Mouse (Mus musculus) Patski (cell line): ENCODE results near the gene Mob3a. TPM values are rescaled to one million over a fixed set of nuclear protein-coding genes. Genes with fewer than 3 reads are reported as not detected.

Source experiments
- ATAC-seq: fragments of 100-300 bp; one replicate; pipeline ENCODE4 v1.8.0; 2021
- CTCF ChIA-PET: fragments of 350-600 bp; sonication (Branson Sonifier 250); formaldehyde crosslinking; loops from one replicate; lab custom pipeline; 2022; ENCODE audit warnings: inconsistent platforms; lab: Charles Lee
- POLR2A ChIA-PET: fragments of 350-600 bp; sonication (Branson Sonifier 250); formaldehyde crosslinking; loops from one replicate; lab custom pipeline; 2022; ENCODE audit warnings: antibody characterized with exemption, inconsistent platforms; lab: Charles Lee
- DNase-seq: peaks from one replicate; pipeline ENCODE4 v3.0.0-alpha.2; 2011; ENCODE audit warnings: low read depth, low spot score
- H3K27me3 ChIP-seq: fragments of 371-371 bp; one replicate; pipeline ENCODE4 v1.5.1; 2021
- CTCF ChIP-seq: fragments of 100-300 bp; IDR thresholded peaks from one replicate; pipeline ENCODE4 v1.5.1; 2021
- in situ Hi-C: fragments of 300-500 bp; cut with MboI; formaldehyde crosslinking; loops from 3 replicates; pipeline ENCODE4 v1.11.1; 2018; ENCODE audit warnings: low pct_unique_long_range_greater_than_20kb, mixed read lengths
- polyA plus RNA-seq: library from polyadenylated mRNA; unstranded; gene quantifications from one replicate; pipeline ENCODE4 v1.2.3, GENCODE M21; 2021

Mob3a gene
- polyA plus RNA-seq, 1 experiment from 2014 or later: 15.9 TPM

DNA sequence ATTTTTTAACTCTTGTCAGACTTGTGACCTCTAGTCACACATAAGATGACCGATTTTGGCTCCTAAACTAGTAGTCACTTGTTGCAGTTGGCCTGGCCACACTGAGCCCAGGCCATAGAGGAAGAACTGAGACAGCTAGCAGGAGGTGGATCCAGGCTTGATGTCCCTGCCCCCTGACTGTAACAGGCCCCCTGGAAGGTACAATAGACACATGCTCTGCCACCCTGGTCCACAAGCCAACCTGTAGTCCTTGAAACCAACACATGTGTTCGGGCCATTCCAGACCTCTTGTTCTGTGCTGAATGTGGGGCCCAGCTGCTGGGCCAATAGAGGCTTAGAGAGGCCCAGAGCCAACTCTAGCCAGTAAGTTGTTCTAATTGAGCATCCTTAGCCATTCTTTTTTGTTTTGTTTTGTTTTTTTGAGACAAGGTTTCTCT is 21.5 kb downstream of the Mob3a start:
- no peak for ATAC-seq
- no peaks in the 10 kb centered on the region for H3K27me3 ChIP-seq
- CTCF ChIA-PET: interaction anchor here (0.8 kb wide), 1 partner anchor 20 kb away, joined by 3 read pairs; no protein-coding TSS in a partner anchor
- TF ChIP-seq CTCF: no peak
- POLR2A ChIA-PET: interaction anchor here (7.4 kb wide), 1 partner anchor 15 kb away, joined by 78 read pairs; no protein-coding TSS in a partner anchor
- no peak for DNase-seq
- in situ Hi-C loops: loop anchor here (25.0 kb wide), 1 partner anchor 243 kb away; the partner anchor contains the start of gene Tcf3

DNA sequence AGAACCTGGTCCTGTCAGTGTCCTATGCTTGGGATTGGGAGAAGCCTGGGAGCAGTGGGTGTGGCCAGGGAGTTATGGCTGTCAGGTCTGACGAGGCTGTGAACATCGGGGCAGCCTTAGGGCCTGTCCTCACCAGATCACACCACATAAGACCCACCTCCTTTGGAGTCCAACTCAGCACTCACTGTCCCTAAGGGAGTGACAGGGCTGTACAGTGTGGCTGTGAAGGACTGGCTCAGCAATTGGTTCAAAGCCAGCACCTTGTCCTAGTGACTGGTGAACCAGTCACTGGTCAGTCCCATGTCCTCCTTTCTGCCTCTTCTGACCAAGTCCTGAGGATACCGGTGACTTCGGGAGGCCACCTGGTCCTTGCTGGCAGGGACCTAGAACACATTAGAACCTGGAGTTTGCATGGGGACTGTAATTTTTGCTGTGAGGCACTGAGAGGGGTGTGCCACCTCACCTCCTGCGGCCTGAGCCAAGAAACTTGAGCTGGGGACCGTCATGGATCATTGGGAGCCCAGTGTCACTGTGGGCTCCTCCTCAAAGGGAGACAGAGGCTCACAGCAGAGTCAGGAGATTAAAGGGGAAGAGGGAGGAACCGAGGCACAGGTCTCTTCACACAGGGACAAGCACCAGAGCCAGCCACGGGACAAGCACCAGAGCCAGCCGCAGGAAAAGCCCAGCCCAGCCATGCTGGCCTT is 22.1 kb downstream of the Mob3a start:
- ChIA-PET CTCF (interaction anchor here (0.8 kb wide), 1 partner anchor 19 kb away, joined by 3 read pairs; no protein-coding TSS in a partner anchor), POLR2A (interaction anchor here (1.7 to 7.4 kb wide), 2 partner anchors 14 to 26 kb away, joined by 3 to 78 read pairs; no protein-coding TSS in a partner anchor)
- DNase-seq (no peak), ATAC-seq (no peak)
- no peak for TF ChIP-seq CTCF
- no peaks in the 10 kb centered on the region for H3K27me3 ChIP-seq
- in situ Hi-C loops: loop anchor here (25.0 kb wide), 1 partner anchor 242 kb away; the partner anchor contains the start of gene Tcf3

- TF ChIP-seq CTCF: no peak
- ChIA-PET CTCF (interaction anchor here (0.9 to 7.0 kb wide), 6 partner anchors 9 to 100 kb away, joined by 3 to 52 read pairs (median 6); no protein-coding TSS in a partner anchor), POLR2A (interaction anchor here (0.7 to 7.4 kb wide), 3 partner anchors 13 to 75 kb away, joined by 3 to 78 read pairs (median 3); no protein-coding TSS in a partner anchor)
- no peak for DNase-seq
- H3K27me3 ChIP-seq: no peaks in the 10 kb centered on the region
- ATAC-seq: no peak
- in situ Hi-C loops: loop anchor here (25.0 kb wide), 1 partner anchor 241 kb away; the partner anchor contains the start of gene Tcf3
These were observed 23.0 kb downstream of the Mob3a start for GRCm38 (mm10) chr10:80678601-80679377.

DNA sequence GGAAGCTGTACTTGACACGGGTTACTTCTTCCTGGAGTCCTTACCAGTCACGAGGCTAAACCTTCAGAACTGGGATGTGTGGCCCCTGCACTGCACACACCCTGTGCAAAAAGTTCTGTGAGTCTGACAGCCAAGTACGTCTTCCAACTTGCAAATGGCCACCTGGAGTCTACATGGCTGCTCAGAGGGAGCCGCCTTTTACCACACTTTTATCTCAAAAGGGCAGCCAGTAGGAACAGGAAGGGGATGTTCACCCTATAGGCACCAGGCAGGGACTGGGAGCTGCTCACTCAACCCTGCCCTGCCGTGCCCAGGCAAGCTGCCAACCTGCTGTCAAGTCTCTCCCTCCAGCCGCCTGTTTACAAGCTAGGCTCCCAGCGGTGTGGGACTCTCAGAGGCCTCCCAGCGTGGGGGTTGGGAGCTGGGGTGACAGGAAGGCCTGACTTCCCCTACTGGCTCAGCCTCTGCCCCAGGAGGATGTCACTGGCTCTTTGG is 23.8 kb downstream of the Mob3a start, which contains the start of gene Mknk2:
TSS of gene Mknk2 (minus strand) at position 171 of the 495 bp plus-strand sequence.
- DNase-seq: no peak

DNA sequence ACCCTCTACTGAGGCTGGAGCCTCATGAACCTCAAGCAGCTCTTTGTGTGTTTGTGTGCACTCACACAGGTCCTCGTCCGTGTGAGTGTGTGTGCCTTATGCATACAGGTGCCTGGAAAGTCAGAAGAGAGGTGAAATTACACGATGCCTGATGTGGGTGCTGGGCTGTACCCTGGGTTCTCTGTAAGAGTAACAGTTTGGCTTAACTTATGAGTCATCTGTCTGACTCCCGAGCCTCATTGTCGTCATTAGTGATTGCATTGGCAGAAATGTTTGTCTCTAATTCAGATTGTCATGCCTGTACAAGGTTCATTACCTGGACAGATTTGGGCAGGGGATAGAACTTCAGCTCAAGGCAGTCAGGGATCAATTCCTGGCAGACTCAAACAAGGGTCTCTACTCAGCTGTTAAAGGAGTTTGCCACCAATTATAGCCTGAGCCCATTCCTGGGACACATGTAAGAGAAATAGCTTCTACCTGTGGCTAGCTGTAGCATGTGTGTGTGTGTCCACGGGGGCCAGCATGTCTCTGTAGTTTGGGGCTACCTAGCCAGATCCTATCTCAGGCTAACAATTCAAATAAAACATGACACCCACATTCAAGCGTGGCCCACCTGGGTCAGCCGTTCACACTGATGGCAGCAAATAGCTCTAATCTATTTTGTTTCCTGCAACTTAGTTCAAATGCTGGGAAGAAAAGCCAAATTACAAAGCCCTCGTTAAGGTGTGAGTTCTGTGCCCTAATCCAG is 24.5 kb downstream of the Mob3a start:
- ChIA-PET CTCF (interaction anchor here (1.0 to 7.0 kb wide), 5 partner anchors 11 to 99 kb away, joined by 4 to 52 read pairs (median 8); no protein-coding TSS in a partner anchor), POLR2A (interaction anchor here (0.8 to 7.4 kb wide), 5 partner anchors 12 to 98 kb away, joined by 3 to 78 read pairs (median 4); partner anchors contain the start of gene Csnk1g2)
- DNase-seq (no peak), ATAC-seq (no peak)
- no peak for TF ChIP-seq CTCF
- no peaks in the 10 kb centered on the region for H3K27me3 ChIP-seq
- in situ Hi-C loops: loop anchor here (25.0 kb wide), 1 partner anchor 240 kb away; the partner anchor contains the start of gene Tcf3

More for the DNA sequence above, 23.8 kb downstream of the Mob3a start, which contains the start of gene Mknk2:
- TF ChIP-seq CTCF: no peak
- ATAC-seq: peak; percentile 29
- in situ Hi-C loops: loop anchor here (25.0 kb wide), 1 partner anchor 241 kb away; the partner anchor contains the start of gene Tcf3
- no peaks in the 10 kb centered on the region for H3K27me3 ChIP-seq
- CTCF ChIA-PET: interaction anchor here (1.0 to 7.0 kb wide), 5 partner anchors 10 to 99 kb away, joined by 4 to 52 read pairs (median 8); no protein-coding TSS in a partner anchor
- POLR2A ChIA-PET: interaction anchor here (0.9 to 7.4 kb wide), 4 partner anchors 12 to 99 kb away, joined by 3 to 78 read pairs (median 10); no protein-coding TSS in a partner anchor

DNA sequence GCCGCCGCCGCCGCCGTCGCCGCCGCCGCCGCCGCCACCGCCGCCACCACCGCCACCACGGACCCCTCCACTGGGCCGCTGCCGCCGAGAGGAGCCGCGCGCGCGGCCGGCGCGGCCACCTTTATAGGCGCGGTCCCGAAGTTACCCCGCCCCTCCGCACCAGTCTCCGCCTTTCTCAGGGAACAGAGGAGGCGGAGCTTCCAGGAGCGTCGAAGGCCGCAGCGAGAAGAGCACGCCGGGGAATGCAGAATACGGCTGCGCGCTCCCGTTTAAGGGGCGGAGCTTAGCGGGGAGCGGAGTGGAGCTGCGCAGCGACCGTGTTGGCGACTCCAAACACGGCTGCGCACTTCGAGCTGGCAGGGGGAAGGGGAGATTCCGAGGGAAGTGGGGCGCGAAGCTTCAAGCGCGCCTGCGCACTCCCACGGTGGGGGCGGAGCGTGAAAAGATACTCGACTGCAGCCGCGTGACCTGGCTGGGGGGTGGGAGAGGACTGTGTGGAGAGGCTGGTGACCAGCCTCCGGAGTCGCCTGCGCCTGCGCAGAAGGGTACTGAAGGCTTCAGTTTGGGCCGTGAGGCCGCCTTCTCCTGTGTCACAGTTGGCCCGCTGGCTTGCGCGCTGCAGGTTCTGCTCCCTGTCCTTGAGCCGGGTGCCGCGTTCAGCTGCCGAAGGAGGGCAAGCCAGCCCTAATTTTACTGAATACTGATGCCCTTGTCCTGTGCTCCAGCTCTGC is 25.4 kb downstream of the Mob3a start:
- DNase-seq: peak; percentile 97
- POLR2A ChIA-PET: interaction anchor here (0.8 to 7.4 kb wide), 6 partner anchors 11 to 54 kb away, joined by 3 to 78 read pairs (median 5); partner anchors contain the start of gene Csnk1g2
- no peaks in the 10 kb centered on the region for H3K27me3 ChIP-seq
- ATAC-seq: peak; percentile 58
- CTCF ChIA-PET: interaction anchor here (2.9 to 7.0 kb wide), 3 partner anchors 12 to 98 kb away, joined by 8 to 52 read pairs (median 15); no protein-coding TSS in a partner anchor
- in situ Hi-C loops: loop anchor here (25.0 kb wide), 1 partner anchor 239 kb away; the partner anchor contains the start of gene Tcf3
- no peak for TF ChIP-seq CTCF

DNA sequence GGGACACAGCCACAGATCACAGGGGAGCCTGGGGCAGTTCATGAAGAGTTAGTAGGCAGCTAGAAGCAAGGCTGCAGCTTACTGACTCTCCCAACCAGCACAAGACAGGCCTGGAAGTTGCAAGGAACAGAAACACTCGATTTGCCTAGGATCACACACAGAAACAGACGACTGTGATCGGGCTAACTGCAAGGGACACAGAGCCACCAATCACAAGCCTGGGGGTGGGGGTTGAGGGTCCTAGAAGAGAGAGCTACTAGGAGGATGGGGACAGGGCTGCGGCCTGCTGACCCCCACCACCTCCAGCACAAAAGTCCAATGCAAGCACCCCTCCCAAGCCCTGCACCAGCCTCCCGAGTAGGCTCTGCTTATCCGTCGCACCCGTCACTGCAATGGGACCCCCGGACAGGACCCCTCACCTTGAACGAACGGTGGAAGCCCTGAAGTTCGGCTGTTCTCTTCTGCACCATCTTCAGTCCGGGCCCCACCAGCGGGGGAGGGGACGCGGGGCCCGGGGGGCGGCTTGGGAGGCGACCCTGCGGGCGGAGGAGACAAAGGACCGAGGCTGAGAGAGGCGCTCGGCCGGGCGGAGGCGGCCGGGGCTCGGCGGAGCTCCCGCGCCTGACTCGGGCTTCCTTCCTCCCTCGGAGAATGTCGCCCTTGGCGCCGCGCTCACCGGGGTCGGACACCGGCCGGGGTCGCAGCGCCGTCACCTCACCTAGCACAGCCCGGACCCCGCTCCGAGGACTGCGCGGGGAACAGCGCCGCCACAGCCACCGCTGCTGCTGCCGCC is 26.2 kb downstream of the Mob3a start:
- POLR2A ChIA-PET: interaction anchor here (1.3 to 7.4 kb wide), 4 partner anchors 10 to 53 kb away, joined by 3 to 78 read pairs (median 11); partner anchors contain the start of gene Csnk1g2
- DNase-seq (no peak), ATAC-seq (no peak)
- in situ Hi-C loops: loop anchor here (25.0 kb wide), 1 partner anchor 238 kb away; the partner anchor contains the start of gene Tcf3
- no peak for TF ChIP-seq CTCF
- CTCF ChIA-PET: interaction anchor here (1.5 to 7.0 kb wide), 3 partner anchors 9 to 97 kb away, joined by 4 to 52 read pairs (median 8); no protein-coding TSS in a partner anchor
- no peaks in the 10 kb centered on the region for H3K27me3 ChIP-seq
